Mouse (Mus musculus) embryonic fibroblast, embryonic 13.5 days (primary cell): ENCODE data around the gene Ckm. TPM values are rescaled to one million over a fixed set of nuclear protein-coding genes. Genes with fewer than 3 reads are reported as not detected.

Experiments
- H3K27ac ChIP-seq: 2 replicates; pipeline ENCODE4 v1.5.1; 2012; ENCODE audit warnings: low read length, control low read depth, inconsistent platforms; ENCODE audit not compliant: insufficient read depth
- H3K4me1 ChIP-seq: 2 replicates; pipeline ENCODE4 v1.6.1; 2011; ENCODE audit warnings: low read length; ENCODE audit not compliant: control insufficient read depth, insufficient read depth
- H3K4me3 ChIP-seq: 2 replicates; pipeline ENCODE4 v1.5.1; 2011; ENCODE audit warnings: mild to moderate bottlenecking, control low read depth, low read length; ENCODE audit not compliant: insufficient read depth
- CTCF ChIP-seq: IDR thresholded peaks from 2 replicates; pipeline ENCODE4 v1.5.1; 2011; ENCODE audit warnings: mild to moderate bottlenecking, control low read depth, low read length, moderate library complexity, borderline replicate concordance; ENCODE audit not compliant: insufficient read depth
- POLR2A ChIP-seq: IDR thresholded peaks from 2 replicates; pipeline ENCODE4 v1.6.1; 2011; ENCODE audit warnings: low read depth, mild to moderate bottlenecking, control low read depth, low read length, moderate library complexity
- polyA plus RNA-seq: library from polyadenylated mRNA; stranded (reverse); fragments of >200 nt; gene quantifications from 2 replicates; pipeline ENCODE4 v1.2.4, GENCODE M21; 2011; ENCODE audit warnings: low read depth; ENCODE audit not compliant: missing spikeins, insufficient read length

Ckm gene
- polyA plus RNA-seq, 1 experiment: not detected

GRCm38 (mm10) chr7:19455186-19455585 lies 50.6 kb downstream of the Ckm start:
- Histone ChIP-seq H3K4me3 (no peak overlapping the region), H3K27ac (no peak overlapping the region)

GRCm38 (mm10) chr7:19455819-19456495 lies 51.4 kb downstream of the Ckm start:
- Histone ChIP-seq H3K4me1 (no peaks in the 10 kb centered on the region; the same call in 1 of the 2 replicates), H3K27ac (no peak overlapping the region)

More at GRCm38 (mm10) chr7:19455186-19455585, 50.6 kb downstream of the Ckm start:
- TF ChIP-seq CTCF: no peak
- no peak for TF ChIP-seq POLR2A
- no peaks in the 10 kb centered on the region; the same call in 1 of the 2 replicates for H3K4me1 ChIP-seq

GRCm38 (mm10) chr7:19456628-19457027 lies 52.1 kb downstream of the Ckm start:
- Histone ChIP-seq H3K4me1 (no peaks in the 10 kb centered on the region; the same call in 1 of the 2 replicates), H3K27ac (no peak overlapping the region), H3K4me3 (0 out of 2 replicates have a peak overlapping the region, but pooled peaks have one; percentile 96)
- TF ChIP-seq POLR2A (no peak), CTCF (no peak)

More at GRCm38 (mm10) chr7:19455819-19456495, 51.4 kb downstream of the Ckm start:
- no peak for TF ChIP-seq CTCF
- TF ChIP-seq POLR2A: no peak
- H3K4me3 ChIP-seq: no peak overlapping the region

- TF ChIP-seq CTCF (no peak), POLR2A (no peak; the same call in 1 of the 2 replicates)
- no peaks in the 10 kb centered on the region; the same call in 1 of the 2 replicates for H3K4me1 ChIP-seq
- H3K27ac ChIP-seq: no peak overlapping the region; the same call in 1 of the 2 replicates
- peak overlapping the region; percentile 96 for H3K4me3 ChIP-seq
Measured at GRCm38 (mm10) chr7:19457414-19458071, 53.0 kb downstream of the Ckm start.

GRCm38 (mm10) chr7:19458072-19458486 lies 53.5 kb downstream of the Ckm start:
- Histone ChIP-seq H3K4me3 (peak overlapping the region; percentile 96), H3K27ac (no peak overlapping the region), H3K4me1 (no peaks in the 10 kb centered on the region; the same call in 1 of the 2 replicates)
- TF ChIP-seq CTCF: no peak
- no peak for TF ChIP-seq POLR2A

- Histone ChIP-seq H3K27ac (peak within 1 kb of the TSS; percentile 46), H3K4me1 (no peaks in the 10 kb centered on the region; the same call in 1 of the 2 replicates), H3K4me3 (peak within 1 kb of the TSS; percentile 96)
- TF ChIP-seq POLR2A (peak; percentile 97), CTCF (no peak)
Measured at GRCm38 (mm10) chr7:19458591-19459111, 54.1 kb downstream of the Ckm start, which contains the start of gene Mark4. Mark4 (minus strand) TSS chr7:19458821.

- peak overlapping the region; percentile 46 for H3K27ac ChIP-seq
Measured at GRCm38 (mm10) chr7:19459144-19459870, 54.7 kb downstream of the Ckm start.

GRCm38 (mm10) chr7:19460500-19460899 lies 55.9 kb downstream of the Ckm start:
- H3K27ac ChIP-seq: no peak overlapping the region
- no peak overlapping the region for H3K4me3 ChIP-seq
- no peak for TF ChIP-seq CTCF
- no peak for TF ChIP-seq POLR2A
- peaks cover 4% of the 10 kb centered on the region; the same call in 1 of the 2 replicates for H3K4me1 ChIP-seq

More at GRCm38 (mm10) chr7:19459144-19459870, 54.7 kb downstream of the Ckm start:
- H3K4me3 ChIP-seq: peak overlapping the region; percentile 47
- TF ChIP-seq CTCF (no peak), POLR2A (no peak)
- peaks cover under 1% of the 10 kb centered on the region; the same call in 1 of the 2 replicates for H3K4me1 ChIP-seq

- Histone ChIP-seq H3K4me3 (no peak overlapping the region), H3K4me1 (peaks cover 4% of the 10 kb centered on the region; the same call in 1 of the 2 replicates)
- TF ChIP-seq CTCF (peak; percentile 55; the same call in 1 of the 2 replicates), POLR2A (no peak)
Measured at GRCm38 (mm10) chr7:19461488-19461887, 56.9 kb downstream of the Ckm start.

More at GRCm38 (mm10) chr7:19461488-19461887, 56.9 kb downstream of the Ckm start:
- H3K27ac ChIP-seq: no peak overlapping the region
